Mouse (Mus musculus) spleen, embryonic (tissue): Measurements from ENCODE around the gene Csrp2.

Experiments used
- CTCF ChIA-PET: fragments of 350-600 bp; sonication (Branson Sonifier 250); formaldehyde crosslinking; loops from one replicate; lab custom pipeline; 2022; lab: Charles Lee

Csrp2 gene

GRCm38 (mm10) chr10:110919531-110920343 lies at the start of gene Csrp2:
Gene Csrp2 (plus strand): TSS chr10:110919789.
- CTCF ChIA-PET: interaction anchor here (0.5 to 0.7 kb wide), 2 partner anchors 282 to 1082 kb away, joined by 3 read pairs; partner anchors contain the start of gene Glipr1

GRCm38 (mm10) chr10:110874853-110875252 lies 44.7 kb upstream of the Csrp2 start:
- CTCF ChIA-PET: no interaction called here

- CTCF ChIA-PET: no interaction called here
Observed at GRCm38 (mm10) chr10:110876956-110877355, 42.6 kb upstream of the Csrp2 start.

GRCm38 (mm10) chr10:110877851-110878250 lies 41.7 kb upstream of the Csrp2 start:
- CTCF ChIA-PET: no interaction called here

GRCm38 (mm10) chr10:110878641-110879040 lies 40.9 kb upstream of the Csrp2 start:
- CTCF ChIA-PET: no interaction called here

GRCm38 (mm10) chr10:110879426-110880066 lies 40.0 kb upstream of the Csrp2 start:
- CTCF ChIA-PET: no interaction called here

GRCm38 (mm10) chr10:110881346-110881745 lies 38.2 kb upstream of the Csrp2 start:
- CTCF ChIA-PET: interaction anchor here (0.6 kb wide), 1 partner anchor 95 kb away, joined by 5 read pairs; no protein-coding TSS in a partner anchor

GRCm38 (mm10) chr10:110882701-110883100 lies 36.9 kb upstream of the Csrp2 start:
- CTCF ChIA-PET: interaction anchor here (0.7 kb wide), 1 partner anchor 1228 kb away, joined by 3 read pairs; no protein-coding TSS in a partner anchor

GRCm38 (mm10) chr10:110890656-110891272 lies 28.8 kb upstream of the Csrp2 start:
- CTCF ChIA-PET: interaction anchor here (0.6 kb wide), 1 partner anchor 81 kb away, joined by 3 read pairs; no protein-coding TSS in a partner anchor

- CTCF ChIA-PET: no interaction called here
Observed at GRCm38 (mm10) chr10:110899744-110900501, 19.7 kb upstream of the Csrp2 start.

GRCm38 (mm10) chr10:110903862-110904261 lies 15.7 kb upstream of the Csrp2 start:
- CTCF ChIA-PET: no interaction called here

- CTCF ChIA-PET: no interaction called here
Observed at GRCm38 (mm10) chr10:110916666-110917344, 2.8 kb upstream of the Csrp2 start.

- CTCF ChIA-PET: no interaction called here
Observed at GRCm38 (mm10) chr10:110917521-110917920, 2.1 kb upstream of the Csrp2 start.

GRCm38 (mm10) chr10:110918414-110919391 lies 886 bp upstream of the Csrp2 start:
- CTCF ChIA-PET: interaction anchor here (0.7 kb wide), 1 partner anchor 283 kb away, joined by 3 read pairs; no protein-coding TSS in a partner anchor

- CTCF ChIA-PET: no interaction called here
Observed at GRCm38 (mm10) chr10:110920368-110920950, 870 bp downstream of the Csrp2 start.

GRCm38 (mm10) chr10:110921890-110922289 lies 2.3 kb downstream of the Csrp2 start:
- CTCF ChIA-PET: no interaction called here

GRCm38 (mm10) chr10:110922612-110923011 lies 3.0 kb downstream of the Csrp2 start:
- CTCF ChIA-PET: no interaction called here

- CTCF ChIA-PET: no interaction called here
Observed at GRCm38 (mm10) chr10:110927491-110927890, 7.9 kb downstream of the Csrp2 start.

GRCm38 (mm10) chr10:110929756-110930155 lies 10.2 kb downstream of the Csrp2 start:
- CTCF ChIA-PET: no interaction called here
